Mouse (Mus musculus) inflammation-experienced regulatory T-cells (primary cell): Measurements from ENCODE around the gene Vmn1r235. TPM values are rescaled to one million over a fixed set of nuclear protein-coding genes. Genes with fewer than 3 reads are reported as not detected.

Source experiments
- polyA plus RNA-seq, 2 experiments: library from polyadenylated mRNA; unstranded; fragments of 100-300 nt; shearing (Covaris generic); gene quantifications; one replicate each; pipeline ENCODE4 v1.2.1; 2017

Gene Vmn1r235
- not detected for polyA plus RNA-seq

GRCm38 (mm10) chr17:21256111-21256510, at the start of gene Vmn1r235:
TSS of gene Vmn1r235 (plus strand) at chr17:21256411.

DNA sequence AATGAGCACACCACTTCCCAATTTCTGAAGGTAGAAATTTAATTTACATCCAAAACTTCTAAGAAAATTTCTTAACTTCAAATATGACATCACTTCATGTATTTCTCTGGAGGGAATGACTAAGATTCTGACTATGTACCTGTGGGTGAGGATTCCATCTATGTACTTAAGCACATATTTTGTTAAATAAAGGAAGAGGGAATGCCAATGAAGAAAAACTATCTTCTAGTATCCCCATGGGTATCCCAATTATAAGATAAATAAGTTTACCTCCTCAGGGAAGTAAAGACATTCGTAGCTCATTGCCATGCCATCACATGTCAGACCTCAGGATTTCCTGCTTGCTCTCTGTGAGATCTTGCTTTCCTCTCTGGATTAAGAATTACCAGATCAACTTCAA, 30.4 kb upstream of the Vmn1r235 start, which contains the start of gene Vmn1r234:
Vmn1r234 (plus strand) TSS at position 301 of the 400 bp plus-strand sequence.

DNA sequence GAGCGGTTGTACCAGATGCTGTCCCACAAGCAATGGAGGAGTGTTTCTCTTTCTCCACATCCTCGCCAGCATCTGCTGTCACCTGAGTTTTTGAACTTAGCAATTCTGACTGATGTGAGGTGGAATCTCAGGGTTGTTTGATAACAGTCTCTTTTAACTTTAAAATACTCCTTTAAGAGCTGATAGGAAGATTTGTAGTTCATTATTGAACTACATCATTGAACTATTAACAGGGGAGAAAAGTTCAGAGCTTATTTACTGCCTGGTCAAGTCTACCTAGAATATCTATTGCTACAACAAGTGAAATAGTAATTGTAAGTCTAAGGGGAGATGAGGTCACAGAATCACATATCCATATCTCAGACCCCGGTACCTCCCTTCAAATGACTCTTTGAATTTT, 26.4 kb downstream of the Vmn1r235 start, which contains the start of gene Vmn1r236:
Vmn1r236 (plus strand) TSS at position 301 of the 400 bp plus-strand sequence.

DNA sequence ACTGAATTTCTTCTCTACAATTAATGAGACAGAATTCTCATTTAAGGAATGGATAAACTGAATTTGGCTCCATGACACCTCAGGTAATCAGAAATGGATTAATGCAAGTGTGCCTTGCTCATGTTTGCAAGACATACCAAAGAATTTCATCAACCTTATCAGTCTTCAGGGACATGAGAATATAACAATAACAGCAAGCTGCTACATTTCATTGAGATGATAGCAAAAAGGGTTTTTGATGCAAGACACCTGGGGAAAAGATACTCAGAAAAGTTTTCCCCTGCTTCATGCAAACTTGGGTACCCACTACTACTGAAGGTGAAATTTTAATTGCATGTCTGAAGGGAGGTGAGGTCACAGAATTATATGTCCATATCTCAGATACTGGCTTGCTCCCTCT, 55.4 kb downstream of the Vmn1r235 start, which contains the start of gene Vmn1r237:
Vmn1r237 (plus strand) TSS at position 301 of the 400 bp plus-strand sequence.

Other genes with a start within 250 kb of the Vmn1r235 start
- 10 to 100 TPM; 12.4 to 15.2 TPM for gene Zfp160, start 247.5 kb upstream of the Vmn1r235 start, polyA plus RNA-seq
- under 1 TPM; 0.12 to 0.42 TPM for gene Vmn1r234, start 30.3 kb upstream of the Vmn1r235 start, polyA plus RNA-seq
- gene Vmn1r236, start 26.5 kb downstream of the Vmn1r235 start, polyA plus RNA-seq = under 1 TPM; 0.05 to 0.10 TPM
- gene Vmn1r237, start 55.5 kb downstream of the Vmn1r235 start, polyA plus RNA-seq = under 1 TPM in 1 of 2 experiments, not detected in 1; 0.67 TPM
- 10 to 100 TPM; 13.9 to 15.4 TPM for gene Zfp677, start 127.3 kb downstream of the Vmn1r235 start, polyA plus RNA-seq
- gene Zfp54, start 166.8 kb downstream of the Vmn1r235 start, polyA plus RNA-seq = 10 to 100 TPM in 1 of 2 experiments, 1 to 10 TPM in 1; 9.9 to 14.9 TPM
- 10 to 100 TPM; 27.2 to 36.2 TPM for gene Zfp51, start 194.0 kb downstream of the Vmn1r235 start, polyA plus RNA-seq
- 10 to 100 TPM; 54.3 to 67.3 TPM for gene Zfp53, start 232.6 kb downstream of the Vmn1r235 start, polyA plus RNA-seq